Mouse (Mus musculus): Measurements from ENCODE around the gene Krt87.

Krt87 gene

GRCm38 (mm10) chr15:101414807-101415565, 23.6 kb downstream of the Krt87 start:
- DNase-seq: no peak

- DNase-seq: no peak
Observed at GRCm38 (mm10) chr15:101413916-101414635, 24.5 kb downstream of the Krt87 start.

- no peak for DNase-seq
Observed at GRCm38 (mm10) chr15:101412188-101412587, 26.4 kb downstream of the Krt87 start.

GRCm38 (mm10) chr15:101410775-101411174, 27.8 kb downstream of the Krt87 start, which contains the start of gene Krt7:
TSS of gene Krt7 (plus strand) at chr15:101411043.
- DNase-seq: no peak

- no peak for DNase-seq
Observed at GRCm38 (mm10) chr15:101398269-101398668, 40.3 kb downstream of the Krt87 start.

DNA sequence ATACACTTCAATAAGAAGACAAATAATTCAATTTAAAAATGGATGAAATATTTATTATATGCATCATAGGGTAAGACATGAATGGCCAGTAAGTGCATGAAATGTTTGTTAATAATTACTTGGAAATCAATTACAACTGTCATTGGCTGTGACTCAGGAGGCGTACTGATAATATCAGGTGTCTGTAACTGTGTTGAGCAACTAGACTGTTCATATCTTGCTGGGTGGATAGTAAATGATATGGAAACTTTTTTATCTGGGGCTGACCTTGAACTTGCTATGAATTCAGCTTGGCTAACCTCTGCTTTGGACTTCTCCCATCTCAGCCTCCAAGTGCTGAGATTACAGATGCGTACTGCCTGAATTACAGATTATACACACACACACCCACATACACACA, 40.9 kb downstream of the Krt87 start:
- no peak for DNase-seq

DNA sequence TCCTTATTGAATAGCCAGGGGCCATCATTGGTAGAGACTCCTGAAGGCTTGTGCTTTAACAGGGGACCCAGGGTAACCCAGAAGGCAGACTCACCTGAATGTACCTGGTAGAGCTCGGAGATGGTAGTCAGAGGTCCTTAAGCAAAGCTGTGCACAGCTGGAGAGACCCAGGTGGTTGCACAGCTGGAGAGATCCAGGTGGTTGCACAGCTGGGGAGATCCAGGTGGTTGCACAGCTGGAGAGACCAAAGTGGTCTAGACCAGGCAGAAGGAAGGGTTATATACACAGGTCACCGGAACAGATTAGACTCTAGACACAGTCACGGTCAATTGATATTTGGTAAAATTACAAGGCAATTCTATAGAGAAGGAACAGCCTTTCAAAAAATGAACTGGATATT, 41.7 kb downstream of the Krt87 start:
- DNase-seq: no peak

GRCm38 (mm10) chr15:101396466-101396865, 42.1 kb downstream of the Krt87 start:
- DNase-seq: no peak

GRCm38 (mm10) chr15:101394908-101395307, 43.7 kb downstream of the Krt87 start:
- no peak for DNase-seq

GRCm38 (mm10) chr15:101392251-101392650, 46.4 kb downstream of the Krt87 start:
- no peak for DNase-seq

DNA sequence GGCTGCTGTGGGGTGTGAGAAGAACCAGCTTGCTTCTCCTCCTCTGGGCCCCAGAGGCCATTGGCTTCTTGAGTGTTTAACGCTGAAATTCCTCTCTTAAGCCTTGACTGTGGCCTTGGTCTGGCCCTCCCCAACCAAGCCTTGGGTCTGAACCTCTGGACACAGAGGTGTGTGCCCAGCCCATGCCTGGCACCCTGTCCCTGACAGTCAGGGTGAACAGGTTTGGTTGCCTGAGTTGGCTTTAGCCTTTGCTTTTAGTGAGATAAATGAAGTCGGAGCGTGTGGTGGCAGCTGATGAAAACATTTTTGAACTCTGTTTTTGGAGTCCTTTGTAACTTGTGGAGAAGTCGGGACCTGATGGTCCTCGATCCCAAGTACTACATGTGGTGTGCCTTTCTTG, 48.4 kb downstream of the Krt87 start:
- DNase-seq: no peak

DNA sequence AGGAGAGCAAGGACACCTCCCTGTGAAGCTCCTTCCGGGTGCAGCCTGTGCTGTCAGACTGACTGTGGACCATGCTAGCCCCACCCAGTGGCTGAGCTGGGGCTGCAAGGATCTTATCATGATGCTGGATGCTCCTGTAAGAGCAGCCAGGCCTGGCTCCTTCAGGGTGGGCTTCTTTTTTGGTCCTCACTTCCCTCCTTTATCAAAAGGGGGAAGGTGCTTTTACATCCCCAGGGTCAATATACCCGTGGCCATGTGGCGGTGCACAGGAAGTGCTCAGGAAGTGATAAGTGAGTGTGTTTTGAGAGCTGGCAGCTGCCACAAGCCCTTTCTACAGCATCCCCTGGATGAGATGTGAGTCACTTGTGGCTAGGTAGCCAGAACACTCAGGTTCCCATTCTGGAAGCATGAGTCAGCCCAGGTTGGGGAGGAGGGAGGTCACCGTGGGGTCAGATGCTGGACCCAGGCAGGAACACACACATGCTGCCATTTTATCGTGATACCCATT, 50.5 kb downstream of the Krt87 start:
- DNase-seq: peak; percentile 26

- DNase-seq: no peak
Observed at GRCm38 (mm10) chr15:101387176-101387575, 51.4 kb downstream of the Krt87 start.

- no peak for DNase-seq
Observed at GRCm38 (mm10) chr15:101385064-101385463, 53.5 kb downstream of the Krt87 start.

- DNase-seq: no peak
Observed at GRCm38 (mm10) chr15:101384610-101385009, 54.0 kb downstream of the Krt87 start.

GRCm38 (mm10) chr15:101382811-101383210, 55.8 kb downstream of the Krt87 start:
- no peak for DNase-seq

GRCm38 (mm10) chr15:101381758-101382157, 56.8 kb downstream of the Krt87 start:
- no peak for DNase-seq
